Mouse (Mus musculus) layer of hippocampus, adult 8-10 months (tissue): Measurements from ENCODE around the gene Tradd. TPM values are rescaled to one million over a fixed set of nuclear protein-coding genes. Genes with fewer than 3 reads are reported as not detected.
"Not testable (repeated sequence)": the region's sequence is repeated elsewhere in the genome, so short reads cannot be mapped to it uniquely, and the experiment has no call there.

Experiments used
- DNase-seq, 2 experiments: peaks; one replicate each; pipeline ENCODE4 v3.0.0; 2022; ENCODE audit warnings: low spot score in 2 of 2
- total RNA-seq, 4 experiments: library from RNA; stranded (reverse); gene quantifications; 2 replicates each; pipeline ENCODE4 v1.2.4; 2022

The Tradd gene
- total RNA-seq, 4 experiments from 2014 or later = 9.2 to 10.1 (median 9.8) TPM

GRCm38 (mm10) chr8:105252680-105253537 is 11.5 kb downstream of the Tradd start:
- no peak for DNase-seq

DNA sequence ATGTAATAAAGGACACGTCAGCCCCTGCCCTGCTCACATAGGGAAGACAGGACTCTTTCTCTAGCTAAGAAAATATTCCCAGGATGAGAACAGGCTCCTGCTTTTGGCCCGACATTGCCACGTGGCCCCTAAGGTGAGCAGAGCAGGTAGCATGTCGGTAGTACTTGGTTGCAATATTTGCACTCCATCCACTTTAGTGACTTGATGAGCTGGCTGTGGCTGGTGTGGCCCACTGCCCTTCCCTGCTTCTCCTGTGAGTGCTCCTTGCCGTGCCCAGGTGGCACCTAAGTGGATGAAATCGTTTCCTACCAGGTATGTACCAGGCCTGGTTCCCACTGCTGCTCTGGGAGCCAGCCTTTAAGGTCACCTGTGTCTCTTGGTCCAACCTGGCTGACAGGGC is 12.5 kb downstream of the Tradd start:
- DNase-seq = no peak

DNA sequence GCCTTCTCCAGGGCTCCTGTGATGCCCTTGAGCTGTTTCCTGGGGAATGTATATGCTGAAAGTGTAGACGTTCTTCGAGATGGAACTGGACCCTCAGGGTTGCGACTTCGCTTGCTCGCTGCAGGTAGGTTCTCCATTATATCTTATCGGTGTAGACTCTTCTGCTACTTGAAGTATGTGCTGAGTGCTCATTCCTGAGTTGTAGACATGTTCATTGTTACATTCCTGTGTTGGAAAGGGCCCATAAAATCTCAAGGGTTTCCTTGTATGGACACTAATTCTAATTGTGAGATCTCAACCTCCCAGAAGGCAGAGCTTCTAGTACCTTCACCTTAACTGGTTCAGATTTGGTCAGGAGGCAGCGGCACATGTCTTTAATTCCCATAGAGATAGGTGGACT is 23.4 kb downstream of the Tradd start:
- DNase-seq = no peak

DNA sequence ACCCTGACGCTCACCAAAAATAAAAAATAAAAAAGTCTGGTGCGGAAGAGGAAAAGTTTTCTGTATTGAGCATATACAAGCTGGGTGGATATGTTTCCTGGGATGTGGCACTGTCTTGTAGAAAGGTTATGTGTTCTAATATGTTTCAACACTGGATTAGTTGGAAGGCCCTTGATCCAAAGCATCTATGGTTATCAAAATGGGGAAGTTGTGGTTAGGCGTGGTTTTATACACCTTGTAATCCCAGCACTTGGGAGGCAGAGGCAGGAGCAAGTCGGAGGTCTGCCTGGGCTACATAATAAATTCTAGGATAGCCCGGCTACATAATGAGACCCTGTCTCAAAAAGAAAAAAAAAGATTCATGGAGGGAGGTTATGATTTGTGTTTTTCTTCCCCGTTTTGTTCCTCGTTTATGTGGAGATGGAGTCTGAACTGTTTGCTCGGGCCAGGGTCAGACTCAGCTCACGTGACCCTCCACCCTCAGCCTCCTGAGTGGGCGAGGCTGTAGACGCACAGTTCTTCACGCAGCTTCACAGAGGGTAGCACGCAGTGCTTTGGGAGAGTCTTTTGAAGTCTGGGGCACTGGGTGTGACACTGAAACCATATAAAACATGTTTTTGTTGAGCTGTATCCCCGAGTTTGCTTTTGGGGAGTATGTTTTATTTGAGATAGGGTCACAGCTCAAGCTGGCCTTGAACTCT is 26.8 kb downstream of the Tradd start:
- DNase-seq = no peak

- DNase-seq = no peak
Measured at GRCm38 (mm10) chr8:105235206-105235605, 29.2 kb downstream of the Tradd start.

- DNase-seq = no peak
Measured at GRCm38 (mm10) chr8:105233126-105233935, 31.1 kb downstream of the Tradd start.

DNA sequence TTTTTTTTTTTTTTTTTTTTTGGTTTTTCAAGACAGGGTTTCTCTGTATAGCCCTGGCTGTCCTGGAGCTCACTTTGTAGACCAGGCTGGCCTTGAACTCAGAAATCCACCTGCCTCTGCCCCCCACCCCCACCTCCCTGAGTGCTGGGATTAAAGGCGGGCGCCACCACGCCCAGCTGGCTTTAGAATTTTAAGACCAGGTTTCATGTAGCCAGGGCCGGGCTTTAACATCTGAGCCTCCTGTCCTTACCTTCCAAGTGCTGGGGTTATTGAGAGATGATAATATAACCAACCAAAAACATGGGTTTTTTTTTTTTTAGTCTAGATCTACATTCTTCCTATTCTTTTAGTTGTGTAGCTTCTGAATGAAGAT is 32.1 kb downstream of the Tradd start:
- not testable (repeated sequence) for DNase-seq

DNA sequence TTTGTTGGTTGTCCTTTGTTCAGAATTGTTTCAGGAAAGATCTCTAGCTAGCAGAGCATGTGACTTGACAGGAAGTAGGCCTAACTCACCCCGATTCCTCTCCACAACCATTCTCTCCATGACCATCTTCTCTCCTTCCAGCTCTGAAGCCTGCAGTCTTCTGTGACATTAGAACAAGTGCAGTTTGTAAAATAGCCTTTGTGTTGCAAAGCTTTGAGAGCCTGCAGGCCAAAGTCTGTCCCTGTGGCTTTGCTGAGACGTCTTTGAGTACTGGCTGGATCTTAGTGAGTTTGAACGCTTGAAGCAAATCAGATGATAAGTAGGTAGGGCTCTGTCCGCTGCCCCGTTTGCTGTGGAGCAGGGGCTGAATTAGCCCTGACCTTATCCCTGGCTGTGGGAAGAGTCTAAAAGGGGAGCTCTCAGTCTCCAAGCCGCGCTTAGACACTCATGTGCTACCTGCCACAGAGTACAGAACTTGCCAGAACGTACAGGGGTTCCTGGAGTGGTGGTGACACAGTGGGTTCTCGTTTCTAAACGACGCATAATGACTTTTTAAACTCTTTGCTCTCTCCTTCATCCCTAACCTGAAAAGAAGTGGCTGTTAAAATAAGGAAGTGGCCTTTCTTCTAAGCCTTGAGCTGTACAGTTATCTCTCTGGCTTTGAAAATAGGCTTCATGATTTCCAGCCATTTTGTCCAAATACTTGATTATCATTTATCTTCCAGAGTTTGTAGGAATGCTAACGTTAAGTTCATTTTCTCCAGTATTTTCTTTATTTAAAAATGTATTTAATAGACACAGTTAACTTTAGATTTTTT is 32.7 kb downstream of the Tradd start:
- no peak for DNase-seq

GRCm38 (mm10) chr8:105225917-105226316 is 38.5 kb downstream of the Tradd start:
- DNase-seq = no peak

- DNase-seq = no peak
Measured at GRCm38 (mm10) chr8:105225272-105225593, 39.2 kb downstream of the Tradd start.

- DNase-seq = peak; percentile 88 to 94
Measured at GRCm38 (mm10) chr8:105224413-105225271, 39.8 kb downstream of the Tradd start, which contains the start of gene D230025D16Rik. TSS of gene D230025D16Rik (plus strand) at chr8:105225145.

DNA sequence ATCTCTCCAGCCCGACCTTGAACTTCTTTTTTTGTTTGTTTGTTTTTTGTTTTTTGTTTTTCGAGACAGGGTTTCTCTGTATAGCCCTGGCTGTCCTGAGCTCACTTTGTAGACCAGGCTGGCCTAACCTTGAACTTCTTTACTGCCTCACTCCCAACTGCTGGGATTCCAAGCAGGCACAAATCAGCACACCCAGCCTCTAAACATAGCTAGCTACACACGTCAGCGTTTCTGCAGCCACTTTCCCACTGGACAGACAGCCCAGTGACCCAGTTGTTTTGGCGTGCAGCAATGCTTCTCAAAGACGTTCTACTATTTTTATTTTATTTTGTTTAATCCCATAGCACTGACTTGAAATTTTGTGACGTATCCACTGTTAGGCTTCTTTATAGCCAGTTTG is 40.6 kb downstream of the Tradd start:
- no peak for DNase-seq

GRCm38 (mm10) chr8:105217926-105218522 is 46.4 kb downstream of the Tradd start:
- no peak for DNase-seq

GRCm38 (mm10) chr8:105214104-105214503 is 50.3 kb downstream of the Tradd start:
- DNase-seq = no peak

DNA sequence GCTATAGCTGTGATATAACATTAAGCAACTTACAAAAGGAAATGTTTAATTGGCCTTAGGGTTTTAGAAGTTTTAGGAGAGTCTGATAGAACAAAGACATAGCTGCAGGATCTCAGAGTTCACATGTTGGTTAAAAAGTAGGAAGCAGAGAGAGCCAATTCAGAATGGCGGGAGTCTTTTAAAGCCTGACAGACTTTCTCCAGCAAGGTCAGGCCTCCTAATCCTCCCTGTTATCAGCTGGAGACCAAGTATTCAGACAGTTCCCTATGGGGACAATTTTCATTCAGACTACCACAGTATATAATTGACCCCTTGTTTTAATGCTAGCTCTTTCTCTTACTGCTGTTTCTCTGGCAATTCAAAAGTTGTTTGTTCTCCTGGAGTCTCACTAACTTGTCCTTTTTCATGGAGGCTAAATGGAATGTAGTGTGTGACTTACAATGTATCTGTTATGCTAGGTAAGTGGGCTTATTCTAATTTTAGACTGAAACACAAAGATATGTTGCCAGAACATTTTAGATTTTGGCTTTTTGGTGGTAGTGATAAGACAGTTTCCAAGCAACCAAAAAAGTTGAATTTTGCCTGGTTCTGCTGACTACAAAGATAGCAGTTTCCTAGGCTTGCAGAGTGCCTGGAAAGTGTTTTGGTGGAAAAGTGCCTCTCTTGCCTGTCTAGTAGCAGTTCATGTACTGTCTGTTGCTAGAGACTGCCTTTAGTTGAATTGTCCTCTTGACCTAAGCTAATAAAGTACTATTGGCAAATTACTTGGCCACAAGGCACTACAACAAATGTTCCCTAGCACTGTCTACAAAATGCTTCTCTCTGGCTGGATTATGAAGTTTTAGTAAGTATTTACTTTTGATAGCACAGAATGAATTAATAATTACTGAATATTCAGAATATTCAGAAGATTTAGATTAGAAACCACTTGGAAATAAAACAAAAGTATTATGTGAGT is 55.0 kb downstream of the Tradd start:
- DNase-seq = no peak
